ENCODE assay signal across 8 mouse cellular contexts in genomic region chr4:106911951-106912688, GRCm38 (mm10). TPM values are rescaled to one million over a fixed set of nuclear protein-coding genes. Genes with fewer than 3 reads are reported as not detected.
A peak's percentile ranks its signal among the peaks of the same experiment; 100 is the strongest.
DNase-seq lines count a peak whose midpoint lies in the region; ATAC-seq and TF ChIP-seq lines count a peak whose summit lies in the region.

No protein-coding gene starts in this region.

- H3K27ac ChIP-seq in heart, adult 2 months, result peak overlapping the region; percentile 82
- peak overlapping the region; percentile 96 for H3K27ac ChIP-seq in kidney, embryonic 15.5 days
- H3K27ac ChIP-seq in midbrain, embryonic 10.5 days (replicated peaks), result peak overlapping the region; percentile 99

- DNase-seq in kidney, adult 11 months, result peak; percentile 10
- no peak for DNase-seq in kidney, adult 9 months
- peak; percentile 59 for DNase-seq in adrenal gland, postnatal 10 days
- DNase-seq in heart, adult 2 months, result peak; percentile 37 to 55
- peak; percentile 62 for DNase-seq in midbrain, embryonic 10.5 days (ENCODE audit: low spot score)
- DNase-seq in thymus, postnatal 0 days (ENCODE audit: low spot score), result peak; percentile 44

- peak overlapping the region; percentile 81 for H3K4me2 ChIP-seq in kidney, embryonic 15.5 days

- no peaks in the 10 kb centered on the region for H3K9me3 ChIP-seq in kidney, embryonic 15.5 days (replicated peaks)
- no peaks in the 10 kb centered on the region for H3K9me3 ChIP-seq in midbrain, embryonic 10.5 days (replicated peaks)

- no peak for ATAC-seq in kidney, embryonic 15.5 days (replicated peaks; ENCODE audit: low FRiP score)
- ATAC-seq in megakaryocyte-erythroid progenitor cell, adult 5-6 weeks (replicated peaks; ENCODE audit: low FRiP score, low TSS enrichment, poor library complexity, severe bottlenecking), result no peak

- TF ChIP-seq POLR2A in heart, adult 2 months (IDR thresholded peaks at IDR 0.05; ENCODE audit: insufficient read depth, low read depth, low read length), result no peak

- TF ChIP-seq EP300 in heart, adult 2 months (IDR thresholded peaks at IDR 0.05; ENCODE audit: insufficient read depth, low read depth, low read length), result no peak

- intact Hi-C loops in heart, adult 2 months (cut with DNase I), result loop anchor here (1.0 to 5.0 kb wide), 4 partner anchors 76 to 265 kb away; partner anchors contain the start of genes Cyb5rl, Mrpl37, Tceanc2 and Tmem59

- H3K9ac ChIP-seq in heart, adult 2 months (ENCODE audit: low read depth, low read length), result peak overlapping the region; percentile 98
- H3K9ac ChIP-seq in kidney, embryonic 15.5 days, result peak overlapping the region; percentile 98

- TF ChIP-seq CTCF in heart, adult 2 months (IDR thresholded peaks at IDR 0.05), result 0 out of 2 replicates have a peak, but pooled peaks have one; percentile 15

- H3K4me3 ChIP-seq in heart, adult 2 months, result peak overlapping the region; percentile 90
- peak overlapping the region; percentile 100 for H3K4me3 ChIP-seq in kidney, embryonic 15.5 days (replicated peaks)
- H3K4me3 ChIP-seq in midbrain, embryonic 10.5 days, result peak overlapping the region; percentile 90

- H3K27me3 ChIP-seq in heart, adult 2 months (ENCODE audit: control insufficient read depth, insufficient read depth, low read length), result no peaks in the 10 kb centered on the region
- H3K27me3 ChIP-seq in kidney, embryonic 15.5 days, result no peaks in the 10 kb centered on the region
- H3K27me3 ChIP-seq in midbrain, embryonic 10.5 days (ENCODE audit: low read depth, poor library complexity, severe bottlenecking), result no peaks in the 10 kb centered on the region

- peaks cover 2% of the 10 kb centered on the region; the same call in 1 of the 2 replicates for H3K79me2 ChIP-seq in heart, adult 2 months (replicated peaks; ENCODE audit: control insufficient read depth, insufficient read depth, low read length)

- peaks cover 11% of the 10 kb centered on the region for H3K36me3 ChIP-seq in heart, adult 2 months (ENCODE audit: control insufficient read depth, insufficient read depth, low read length)
- peaks cover 40% of the 10 kb centered on the region for H3K36me3 ChIP-seq in kidney, embryonic 15.5 days
- H3K36me3 ChIP-seq in midbrain, embryonic 10.5 days, result peaks cover 43% of the 10 kb centered on the region

- 2% methylated on average over 54 of the region's 73 CpGs for WGBS in heart, adult 2 months
- WGBS in kidney, embryonic 15.5 days, result under 1% methylated on average over 60 of the region's 73 CpGs
- under 1% methylated on average over 73 of the region's 73 CpGs for WGBS in midbrain, embryonic 10.5 days

- peaks cover 13% of the 10 kb centered on the region for H3K4me1 ChIP-seq in heart, adult 2 months (ENCODE audit: control insufficient read depth, insufficient read depth, low read length)
- peaks cover 62% of the 10 kb centered on the region for H3K4me1 ChIP-seq in kidney, embryonic 15.5 days
- H3K4me1 ChIP-seq in midbrain, embryonic 10.5 days, result peaks cover 75% of the 10 kb centered on the region

RNA-seq across cellular contexts. Expression of gene Ssbp3, which starts 1.6 kb away (rescaled TPM):
- total RNA-seq in adrenal gland, postnatal 10 days (2021), result 10 to 100 TPM; 50.8 to 69.0 TPM
- 10 to 100 TPM; 37.3 to 39.0 TPM for total RNA-seq in heart, adult 2 months (2021)
- 26.1 and 26.6 TPM in 2 replicates for polyA plus RNA-seq in heart, adult 2 months (2012; rRNA removed)
- polyA plus RNA-seq in kidney, embryonic 15.5 days (2015; fragmentation: Nextera tagmentation; extraction: Ambion mirVana), result 99.4 and 108 TPM in 2 replicates
- 119 and 136 TPM in 2 replicates for polyA plus RNA-seq in midbrain, embryonic 10.5 days (2016; fragmentation: Nextera tagmentation; extraction: Ambion mirVana)
- 93.6 and 106 TPM in 2 replicates for polyA plus RNA-seq in thymus, postnatal 0 days (2015; fragmentation: Nextera tagmentation; extraction: Ambion mirVana)
- total RNA-seq in megakaryocyte-erythroid progenitor cell, adult 5-6 weeks (2014; fragmentation: Nextera tagmentation), result 104 and 138 TPM in 2 replicates
- total RNA-seq in megakaryocyte-erythroid progenitor cell, adult 5-6 weeks (2017), result 50.5 and 63.4 TPM in 2 replicates
